Mouse (Mus musculus) kidney, adult 2 months (tissue): ENCODE results near the gene Klhl28. TPM values are rescaled to one million over a fixed set of nuclear protein-coding genes. Genes with fewer than 3 reads are reported as not detected.

Experiments used
- DNase-seq: peaks from one replicate; pipeline ENCODE4 v3.0.0; 2021
- H3K27ac ChIP-seq: fragments of 200-500 bp; 2 replicates; pipeline ENCODE4 v1.5.1; 2012; ENCODE audit warnings: low read depth, low read length, control low read depth, inconsistent platforms; ENCODE audit not compliant: insufficient read depth
- H3K27me3 ChIP-seq: fragments of 200-500 bp; replicated peaks from 2 replicates; pipeline ENCODE4 v1.6.1; 2012; ENCODE audit warnings: mild to moderate bottlenecking, moderate library complexity, low read length, inconsistent platforms; ENCODE audit not compliant: control insufficient read depth, insufficient read depth
- H3K36me3 ChIP-seq: fragments of 200-500 bp; 2 replicates; pipeline ENCODE4 v1.6.1; 2012; ENCODE audit warnings: mild to moderate bottlenecking, moderate library complexity, low read length, inconsistent platforms; ENCODE audit not compliant: control insufficient read depth, insufficient read depth
- H3K4me1 ChIP-seq: fragments of 200-500 bp; 2 replicates; pipeline ENCODE4 v1.6.1; 2011; ENCODE audit warnings: low read length; ENCODE audit not compliant: control insufficient read depth, insufficient read depth
- H3K4me3 ChIP-seq: fragments of 200-500 bp; 2 replicates; pipeline ENCODE4 v1.5.1; 2011; ENCODE audit warnings: mild to moderate bottlenecking, low read depth, low read length, control low read depth; ENCODE audit not compliant: insufficient read depth
- CTCF ChIP-seq: fragments of 200-500 bp; conservative IDR thresholded peaks from 2 replicates; pipeline ENCODE4 v1.5.1; 2011; ENCODE audit warnings: low read depth, mild to moderate bottlenecking, control low read depth, low read length, moderate library complexity, mixed read lengths; ENCODE audit not compliant: insufficient read depth, insufficient read length
- POLR2A ChIP-seq: fragments of 200-500 bp; IDR thresholded peaks from one replicate; pipeline ENCODE4 v1.6.1; 2011; ENCODE audit warnings: low read depth, low read length, control low read depth
- WGBS: fragments of 180-500 bp; shearing (Covaris S2); methylation state at CpG from one replicate; pipeline ENCODE4 v1.1.7; 2018; 5-methylcytosine and 5-hydroxymethylcytosine counted together
- polyA plus RNA-seq: library from polyadenylated mRNA; depleted of rRNA; stranded (reverse); fragments of >200 nt; gene quantifications from 2 replicates; pipeline ENCODE4 v1.2.3, GENCODE M21; 2012; rRNA removed

Klhl28 gene
- polyA plus RNA-seq, 1 experiment, result 2.2 TPM

DNA sequence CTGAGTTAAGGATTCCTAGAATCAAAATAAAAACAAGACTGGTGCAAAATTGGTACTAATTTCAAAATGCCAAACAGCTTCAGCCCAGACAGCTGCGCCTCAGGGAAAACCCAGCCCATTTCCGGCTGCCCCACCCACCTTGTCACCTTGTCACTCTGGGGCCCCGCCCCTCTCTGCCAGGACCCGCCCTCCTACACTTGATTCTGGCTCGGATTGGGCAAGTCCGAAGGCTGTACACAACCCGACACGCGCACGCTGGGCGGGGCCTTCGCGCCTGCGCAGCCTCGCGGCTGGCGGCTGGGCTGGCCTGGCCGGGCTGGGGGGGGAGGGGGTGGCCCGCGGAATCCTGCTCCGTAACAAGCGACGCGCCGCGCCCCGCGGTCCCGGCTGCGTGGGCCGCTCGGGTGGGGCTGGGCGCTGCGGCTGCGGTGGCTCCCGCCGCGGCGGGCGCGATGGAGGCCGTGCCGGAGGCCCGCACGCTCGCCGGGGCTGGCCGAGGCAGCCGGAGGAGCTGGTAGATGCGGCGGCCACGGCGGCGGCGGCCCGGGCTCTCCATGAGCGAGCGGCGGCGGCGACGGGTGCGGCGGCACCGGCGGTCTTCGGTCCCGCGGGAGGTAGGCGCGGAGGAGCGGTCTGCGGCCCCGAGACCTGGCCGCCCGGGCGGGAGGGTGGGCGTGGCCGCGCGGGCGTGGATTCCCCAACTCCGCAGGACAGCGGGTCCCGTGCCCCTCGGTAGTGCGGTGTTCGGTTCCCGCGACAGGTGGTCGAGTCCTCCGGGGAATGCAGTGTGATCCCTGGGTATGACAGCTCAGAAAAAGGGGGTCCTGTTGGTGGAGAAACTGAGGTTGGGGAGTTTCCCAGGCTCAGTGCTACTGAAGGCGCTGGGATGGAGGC lies 47.5 kb downstream of the Klhl28 start, which contains the start of gene Gm527:
Gm527 (plus strand) TSS at position 329 of the 894 bp plus-strand sequence.
- H3K27ac ChIP-seq, result no peak within 1 kb of the TSS

DNA sequence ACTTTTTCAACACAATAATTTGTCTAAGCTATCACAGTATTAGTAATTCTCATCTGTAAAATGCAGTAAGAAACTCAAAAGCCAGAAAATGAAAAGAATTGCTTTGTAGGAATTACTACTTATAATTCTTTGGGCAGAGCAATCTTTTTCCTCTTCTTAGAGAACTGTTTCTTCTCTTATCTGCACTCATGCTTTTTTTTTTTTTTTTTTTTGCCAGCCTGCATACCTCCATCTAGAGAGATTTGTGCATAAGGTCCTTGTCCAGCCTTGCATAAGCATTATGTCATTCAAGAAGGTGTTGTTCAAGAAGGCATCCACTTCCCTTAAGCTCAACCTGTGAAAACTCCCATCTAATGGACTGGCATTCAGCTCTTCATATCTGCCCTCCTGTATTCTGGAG lies 48.6 kb downstream of the Klhl28 start:
- Histone ChIP-seq H3K27me3 (no peaks in the 10 kb centered on the region), H3K4me3 (no peak overlapping the region), H3K36me3 (no peaks in the 10 kb centered on the region), H3K4me1 (no peaks in the 10 kb centered on the region), H3K27ac (no peak overlapping the region)
- TF ChIP-seq POLR2A, result no peak
- no peak for TF ChIP-seq CTCF
- no peak for DNase-seq

More for the DNA sequence above, 47.5 kb downstream of the Klhl28 start, which contains the start of gene Gm527:
- H3K4me1 ChIP-seq, result no peaks in the 10 kb centered on the region
- DNase-seq, result peak; percentile 98
- H3K4me3 ChIP-seq, result peak within 1 kb of the TSS; percentile 98
- under 1% methylated on average over 93 of the region's 93 CpGs for WGBS
- TF ChIP-seq POLR2A, result no peak
- TF ChIP-seq CTCF, result no peak
- no peaks in the 10 kb centered on the region for H3K36me3 ChIP-seq
- no peaks in the 10 kb centered on the region for H3K27me3 ChIP-seq

DNA sequence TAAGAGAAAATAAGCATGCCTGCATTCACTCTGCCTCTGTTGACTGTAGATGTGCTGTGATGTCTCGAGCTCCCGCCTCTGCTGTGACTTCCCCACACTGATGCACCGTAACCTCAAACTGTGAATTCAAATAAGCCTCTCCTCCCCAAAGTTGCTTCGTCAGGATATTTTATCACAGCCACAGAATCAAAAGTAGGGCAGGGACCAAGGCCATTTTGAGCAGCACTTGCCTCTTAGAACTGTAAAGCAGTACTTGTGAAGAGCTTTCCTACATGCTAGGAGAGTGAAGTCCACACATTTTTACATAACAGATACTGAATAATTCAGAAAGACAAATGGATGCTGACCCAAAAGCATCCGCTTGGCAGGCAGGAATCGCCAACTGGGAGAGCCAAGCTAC lies 52.3 kb downstream of the Klhl28 start:
- Histone ChIP-seq H3K27me3 (no peaks in the 10 kb centered on the region), H3K4me1 (no peaks in the 10 kb centered on the region), H3K27ac (no peak overlapping the region), H3K36me3 (no peaks in the 10 kb centered on the region), H3K4me3 (no peak overlapping the region)
- TF ChIP-seq POLR2A, result no peak
- no peak for TF ChIP-seq CTCF
- 72% methylated on average over 6 of the region's 6 CpGs for WGBS
- DNase-seq, result no peak

DNA sequence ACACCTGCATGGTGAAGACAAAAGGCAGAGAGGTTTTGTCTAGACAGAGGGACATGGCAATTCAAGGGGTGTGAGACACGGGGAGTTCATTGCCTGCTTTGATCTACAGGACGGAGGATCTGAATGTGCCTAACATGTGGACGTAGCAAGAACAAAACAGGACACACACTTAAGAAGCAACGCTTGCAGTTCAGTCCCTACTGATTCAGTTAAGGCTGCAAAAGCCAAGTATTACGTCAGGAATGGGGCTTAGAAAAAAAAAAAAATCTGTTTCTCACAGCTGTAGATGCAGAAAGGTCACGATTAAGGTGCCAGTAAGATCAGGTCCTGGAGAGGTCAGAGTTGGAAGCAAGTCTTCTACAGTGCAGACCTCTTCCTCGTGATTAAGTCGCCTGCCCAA lies 62.1 kb downstream of the Klhl28 start:
- Histone ChIP-seq H3K4me1 (no peaks in the 10 kb centered on the region), H3K27ac (no peak overlapping the region), H3K36me3 (no peaks in the 10 kb centered on the region), H3K4me3 (no peak overlapping the region), H3K27me3 (no peaks in the 10 kb centered on the region)
- 61% methylated on average over 8 of the region's 8 CpGs for WGBS
- DNase-seq, result no peak
- TF ChIP-seq CTCF, result no peak
- TF ChIP-seq POLR2A, result no peak

DNA sequence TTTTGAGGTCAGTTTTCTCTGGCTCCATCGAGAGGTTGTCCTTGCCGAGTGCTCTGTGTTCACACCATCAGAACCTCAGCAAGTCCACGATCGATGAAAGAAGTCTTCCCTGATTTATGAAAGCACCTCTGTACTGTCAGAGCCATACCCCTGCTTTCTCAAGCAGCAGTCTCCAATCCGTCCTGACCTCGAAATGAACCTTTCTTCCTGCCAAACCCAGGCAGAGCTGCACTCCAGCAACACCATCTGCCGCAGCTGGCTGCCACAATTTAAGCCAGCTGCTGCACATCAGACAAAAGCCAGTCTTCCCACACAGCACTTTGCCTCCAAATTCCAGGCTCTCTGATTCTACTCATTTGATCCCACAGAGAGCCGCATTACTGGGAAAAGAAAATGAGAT lies 62.8 kb downstream of the Klhl28 start:
- DNase-seq, result peak; percentile 18
- 12% methylated on average over 8 of the region's 8 CpGs for WGBS
- Histone ChIP-seq H3K27me3 (no peaks in the 10 kb centered on the region), H3K4me3 (no peak overlapping the region), H3K27ac (no peak overlapping the region), H3K4me1 (no peaks in the 10 kb centered on the region), H3K36me3 (no peaks in the 10 kb centered on the region)
- TF ChIP-seq CTCF (no peak), POLR2A (no peak)

DNA sequence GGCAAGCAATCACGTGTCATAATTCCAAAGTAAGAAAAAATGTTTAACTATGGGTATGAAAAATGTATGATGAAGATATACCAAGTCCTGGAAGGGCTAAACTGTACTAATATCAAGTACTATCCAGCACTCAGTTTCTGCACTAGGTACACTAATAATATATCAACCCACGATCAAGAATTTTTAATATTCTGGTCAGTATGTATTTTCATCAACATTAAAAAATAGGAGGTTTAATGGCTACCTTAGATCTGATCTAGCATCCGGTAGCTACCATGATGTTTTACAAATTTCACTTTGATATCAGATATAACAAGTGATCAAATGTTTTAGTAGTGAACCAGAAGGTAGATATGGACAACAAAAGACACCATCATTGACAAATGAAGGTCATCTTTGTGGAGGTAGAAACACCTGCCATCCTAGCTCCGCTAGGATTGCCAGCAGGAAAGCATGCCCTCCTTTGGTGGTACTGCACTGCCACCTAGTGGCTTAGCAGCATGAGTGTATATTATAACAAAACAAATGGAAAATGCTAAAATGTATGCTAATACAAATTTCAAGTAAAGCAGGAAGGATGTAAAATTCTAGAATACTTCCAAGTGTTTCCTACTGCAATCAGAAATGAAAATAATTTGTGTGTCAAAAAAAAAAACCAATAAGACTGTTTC lies 68.1 kb downstream of the Klhl28 start:
- Histone ChIP-seq H3K4me3 (no peak overlapping the region), H3K27ac (no peak overlapping the region), H3K36me3 (no peaks in the 10 kb centered on the region), H3K27me3 (no peaks in the 10 kb centered on the region), H3K4me1 (no peaks in the 10 kb centered on the region)
- no peak for TF ChIP-seq POLR2A
- peak; percentile 89 for TF ChIP-seq CTCF
- 41% methylated on average over 4 of the region's 4 CpGs for WGBS
- peak; percentile 41 for DNase-seq

Other genes starting within 250 kb of the Klhl28 start
- 0.33 and 0.50 TPM in 2 replicates for gene Gm527, start 47.6 kb downstream of the Klhl28 start, polyA plus RNA-seq
- gene Togaram1, start 270 bp upstream of the Klhl28 start, polyA plus RNA-seq, result 4.8 and 5.8 TPM in 2 replicates
- 6.3 and 6.7 TPM in 2 replicates for gene Prpf39, start 70.8 kb upstream of the Klhl28 start, polyA plus RNA-seq
- gene Fkbp3, start 108.5 kb upstream of the Klhl28 start, polyA plus RNA-seq, result 50.5 and 80.3 TPM in 2 replicates
- gene Fancm, start 110.1 kb upstream of the Klhl28 start, polyA plus RNA-seq, result 1.0 and 1.2 TPM in 2 replicates
- gene Mis18bp1, start 207.1 kb upstream of the Klhl28 start, polyA plus RNA-seq, result 0.03 TPM in 1 of 2 replicates, not detected in the other